Mouse (Mus musculus) kidney, postnatal 0 days (tissue): ENCODE data around the gene Gm14085. TPM values are rescaled to one million over a fixed set of nuclear protein-coding genes. Genes with fewer than 3 reads are reported as not detected.
"Not testable (repeated sequence)": the region's sequence is repeated elsewhere in the genome, so short reads cannot be mapped to it uniquely, and the experiment has no call there.

Experiments
- ATAC-seq: fragments of 200-750 bp; cut with Nextera tagmentation; replicated peaks from 2 replicates; pipeline ENCODE4 v1.8.0; 2017; ENCODE audit warnings: low read depth, moderate number of reproducible peaks, moderate TSS enrichment, moderate library complexity; ENCODE audit not compliant: low FRiP score
- DNase-seq: peaks from one replicate; pipeline ENCODE4 v3.0.0-alpha.2; 2016; ENCODE audit warnings: low spot score
- H3K27ac ChIP-seq: fragments of 300-500 bp; sonication (generic); 2 replicates; pipeline ENCODE4 v1.5.1; 2014; ENCODE audit warnings: mild to moderate bottlenecking
- H3K27me3 ChIP-seq: fragments of 300-500 bp; sonication (generic); 2 replicates; pipeline ENCODE4 v1.6.1; 2014; ENCODE audit warnings: low read length, mixed read lengths; ENCODE audit not compliant: insufficient read depth
- H3K36me3 ChIP-seq: fragments of 300-500 bp; sonication (generic); 2 replicates; pipeline ENCODE4 v1.6.1; 2014; ENCODE audit warnings: low read length, mixed read lengths; ENCODE audit not compliant: insufficient read depth
- H3K4me1 ChIP-seq: fragments of 300-500 bp; sonication (generic); replicated peaks from 2 replicates; pipeline ENCODE4 v1.6.1; 2014; ENCODE audit warnings: antibody characterized with exemption, low read length, mixed read lengths; ENCODE audit not compliant: insufficient read depth
- H3K4me2 ChIP-seq: fragments of 300-500 bp; sonication (generic); 2 replicates; pipeline ENCODE4 v1.6.1; 2014; ENCODE audit warnings: mild to moderate bottlenecking, low read length, moderate library complexity, mixed read lengths
- H3K4me3 ChIP-seq: fragments of 300-500 bp; sonication (generic); replicated peaks from 2 replicates; pipeline ENCODE4 v1.5.1; 2014; ENCODE audit warnings: low read depth, low read length
- H3K9ac ChIP-seq: fragments of 300-500 bp; sonication (generic); 2 replicates; pipeline ENCODE4 v1.6.1; 2014; ENCODE audit warnings: low read depth, low read length
- H3K9me3 ChIP-seq: fragments of 300-500 bp; sonication (generic); replicated peaks from 2 replicates; pipeline ENCODE4 v1.6.1; 2016; ENCODE audit warnings: low read length, inconsistent platforms, mixed read lengths
- CTCF ChIP-seq: IDR thresholded peaks from 2 replicates; pipeline ENCODE4 v1.5.1; 2016; ENCODE audit warnings: antibody characterized with exemption, low read depth, mild to moderate bottlenecking, moderate library complexity
- WGBS: fragments of 180-500 bp; shearing (Covaris S2); extraction: QIAGEN DNeasy Blood & Tissue Kit; methylation state at CpG from one replicate; pipeline ENCODE4 v1.1.7; 2014; 5-methylcytosine and 5-hydroxymethylcytosine counted together
- polyA plus RNA-seq: library from polyadenylated mRNA; unstranded; fragments of >200 nt; fragmentation: Nextera tagmentation; extraction: Ambion mirVana; gene quantifications from 2 replicates; pipeline ENCODE4 v1.2.1, GENCODE M21; 2015

Gene Gm14085
- polyA plus RNA-seq, 1 experiment from 2014 or later = not detected

- no peak for DNase-seq
- Histone ChIP-seq H3K27me3 (no peaks in the 10 kb centered on the region), H3K9me3 (no peaks in the 10 kb centered on the region), H3K9ac (no peak overlapping the region), H3K36me3 (no peaks in the 10 kb centered on the region), H3K4me1 (no peaks in the 10 kb centered on the region), H3K4me2 (peak overlapping the region; percentile 90), H3K4me3 (peak overlapping the region; percentile 49), H3K27ac (no peak overlapping the region)
- WGBS = 28% methylated on average over 11 of the region's 11 CpGs
- ATAC-seq = no peak
- no peak for TF ChIP-seq CTCF
Measured at GRCm38 (mm10) chr2:122466901-122467300, 17.8 kb upstream of the Gm14085 start.

- peak; percentile 85 for TF ChIP-seq CTCF
- 1% methylated on average over 46 of the region's 46 CpGs for WGBS
- H3K9me3 ChIP-seq = no peaks in the 10 kb centered on the region
Measured at GRCm38 (mm10) chr2:122467351-122468013, 17.3 kb upstream of the Gm14085 start.

DNA sequence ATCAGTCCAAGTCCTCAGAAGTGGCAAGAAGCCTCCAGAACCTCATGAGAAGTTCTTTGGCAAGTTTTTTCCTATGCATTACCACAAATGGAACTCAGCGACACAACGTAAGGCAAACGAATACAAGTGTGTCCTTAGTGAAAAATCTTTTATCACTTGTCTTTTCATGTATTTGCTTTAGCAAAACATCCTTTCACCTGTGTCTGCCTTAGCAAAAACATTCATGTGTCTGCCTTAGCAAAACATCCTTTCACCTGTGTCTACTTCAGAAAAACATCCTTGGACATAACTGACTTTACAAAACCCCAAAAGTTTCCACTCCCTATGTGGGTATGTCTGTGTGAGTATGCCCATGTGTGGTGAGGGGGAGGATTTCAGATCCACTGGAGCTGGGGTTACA is 15.5 kb upstream of the Gm14085 start:
- ATAC-seq (no peak), DNase-seq (no peak)
- Histone ChIP-seq H3K9ac (no peak overlapping the region), H3K36me3 (no peaks in the 10 kb centered on the region), H3K27me3 (no peaks in the 10 kb centered on the region), H3K4me2 (no peak overlapping the region), H3K4me1 (no peaks in the 10 kb centered on the region), H3K4me3 (no peak overlapping the region), H3K27ac (no peak overlapping the region), H3K9me3 (no peaks in the 10 kb centered on the region)
- TF ChIP-seq CTCF = no peak
- WGBS = 94% methylated on average over 3 of the region's 3 CpGs

More at GRCm38 (mm10) chr2:122467351-122468013, 17.3 kb upstream of the Gm14085 start:
- no peaks in the 10 kb centered on the region for H3K4me1 ChIP-seq
- H3K9ac ChIP-seq = peak overlapping the region; percentile 52; the same call in 1 of the 2 replicates
- no peaks in the 10 kb centered on the region for H3K27me3 ChIP-seq
- H3K4me3 ChIP-seq = peak overlapping the region; percentile 49
- peak; percentile 95 for DNase-seq
- ATAC-seq = peak; percentile 99
- H3K4me2 ChIP-seq = peak overlapping the region; percentile 90
- no peak overlapping the region for H3K27ac ChIP-seq
- H3K36me3 ChIP-seq = no peaks in the 10 kb centered on the region

GRCm38 (mm10) chr2:122476585-122476984 is 8.2 kb upstream of the Gm14085 start:
- Histone ChIP-seq H3K36me3 (no peaks in the 10 kb centered on the region), H3K4me2 (no peak overlapping the region), H3K27me3 (no peaks in the 10 kb centered on the region), H3K9me3 (no peaks in the 10 kb centered on the region), H3K9ac (no peak overlapping the region), H3K4me3 (no peak overlapping the region), H3K4me1 (no peaks in the 10 kb centered on the region), H3K27ac (no peak overlapping the region)
- no peak for TF ChIP-seq CTCF
- DNase-seq = no peak
- no peak for ATAC-seq

GRCm38 (mm10) chr2:122483787-122484186 is 954 bp upstream of the Gm14085 start:
- not testable (repeated sequence) for H3K9me3 ChIP-seq, H3K36me3 ChIP-seq, H3K27ac ChIP-seq, DNase-seq, H3K27me3 ChIP-seq, H3K4me1 ChIP-seq, ATAC-seq, H3K9ac ChIP-seq, H3K4me2 ChIP-seq, H3K4me3 ChIP-seq
- 64% methylated on average over 1 of the region's 1 CpGs for WGBS

DNA sequence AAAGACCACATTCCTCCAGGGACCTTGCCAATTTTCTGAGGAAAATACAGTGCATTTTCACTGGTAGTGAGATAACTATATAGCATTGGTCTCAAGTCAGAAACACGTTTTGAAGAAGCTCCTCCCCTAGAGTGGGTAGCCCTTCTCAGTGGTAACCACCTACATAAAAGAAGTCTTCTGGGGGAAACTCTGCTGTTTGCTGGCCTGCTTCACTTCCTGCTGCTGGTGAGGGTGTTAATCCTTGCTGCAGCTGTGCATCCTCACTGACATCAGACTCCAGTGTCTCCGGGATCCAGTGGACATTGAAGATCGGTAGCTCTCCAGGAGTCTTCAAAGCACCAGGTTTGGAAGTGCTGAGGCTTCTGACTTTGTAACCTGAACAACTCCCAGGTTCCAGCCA is 913 bp downstream of the Gm14085 start:
- not testable (repeated sequence) for H3K4me2 ChIP-seq, H3K9me3 ChIP-seq, H3K4me1 ChIP-seq, H3K4me3 ChIP-seq, DNase-seq, H3K27ac ChIP-seq, H3K27me3 ChIP-seq, H3K9ac ChIP-seq, ATAC-seq, H3K36me3 ChIP-seq
- WGBS = 25% methylated on average over 1 of the region's 3 CpGs

DNA sequence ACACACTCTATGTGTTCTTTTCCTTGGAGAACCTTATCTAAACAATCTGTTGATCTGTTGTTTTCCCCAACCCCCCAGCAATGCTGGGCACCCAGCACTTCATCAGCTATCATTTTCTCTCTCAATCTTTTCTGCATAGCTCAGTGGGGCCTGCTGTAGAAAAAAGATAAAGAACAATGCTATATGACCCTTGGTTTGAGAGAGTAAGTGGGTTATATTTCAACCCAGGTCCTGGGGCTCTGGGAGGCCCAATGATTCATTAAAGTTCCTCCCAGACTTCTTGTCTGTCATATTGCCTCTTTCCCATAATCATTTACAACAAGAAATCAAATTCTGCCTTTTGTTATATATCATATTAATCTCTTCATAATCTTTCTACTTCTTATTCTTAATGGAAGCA is 1.4 kb downstream of the Gm14085 start:
- H3K27me3 ChIP-seq, H3K4me1 ChIP-seq, DNase-seq, H3K9ac ChIP-seq, H3K9me3 ChIP-seq, ATAC-seq, H3K27ac ChIP-seq, H3K36me3 ChIP-seq, H3K4me3 ChIP-seq, H3K4me2 ChIP-seq: not testable (repeated sequence)
